Mouse (Mus musculus): Measurements from ENCODE around the gene Ntrk3. TPM values are rescaled to one million over a fixed set of nuclear protein-coding genes. Genes with fewer than 3 reads are reported as not detected.

Ntrk3 gene
- polyA plus RNA-seq, 1 experiment from 2014 or later, result 0.49 TPM

- no peaks in the 10 kb centered on the region for H3K4me1 ChIP-seq (replicated peaks)
- H3K9me3 ChIP-seq (replicated peaks), result no peaks in the 10 kb centered on the region
- no peak overlapping the region for H3K27ac ChIP-seq (ENCODE audit: poor library complexity, severe bottlenecking)
- no peak overlapping the region for H3K4me2 ChIP-seq
- H3K27me3 ChIP-seq (replicated peaks), result no peaks in the 10 kb centered on the region
- no peak overlapping the region for H3K9ac ChIP-seq
- H3K36me3 ChIP-seq, result no peaks in the 10 kb centered on the region
- H3K4me3 ChIP-seq, result no peak overlapping the region
- WGBS, result 61% methylated on average over 7 of the region's 7 CpGs
- ATAC-seq (ENCODE audit: insufficient number of reproducible peaks, low FRiP score), result no peak
Measured at GRCm38 (mm10) chr7:78515042-78515609, 222.7 kb downstream of the Ntrk3 start.

- WGBS, result 42% methylated on average over 2 of the region's 2 CpGs
- no peaks in the 10 kb centered on the region for H3K4me1 ChIP-seq (replicated peaks)
- H3K4me2 ChIP-seq, result no peak overlapping the region
- H3K9me3 ChIP-seq (replicated peaks), result no peaks in the 10 kb centered on the region
- no peak overlapping the region for H3K27ac ChIP-seq (ENCODE audit: poor library complexity, severe bottlenecking)
- H3K27me3 ChIP-seq (replicated peaks), result no peaks in the 10 kb centered on the region
- no peak overlapping the region for H3K9ac ChIP-seq
- no peaks in the 10 kb centered on the region for H3K36me3 ChIP-seq
- H3K4me3 ChIP-seq, result no peak overlapping the region
- ATAC-seq (ENCODE audit: insufficient number of reproducible peaks, low FRiP score), result no peak
Measured at GRCm38 (mm10) chr7:78507032-78507611, 230.7 kb downstream of the Ntrk3 start.

GRCm38 (mm10) chr7:78500863-78501262 is 236.9 kb downstream of the Ntrk3 start:
- no peaks in the 10 kb centered on the region for H3K4me1 ChIP-seq (replicated peaks)
- no peak overlapping the region for H3K9ac ChIP-seq
- H3K9me3 ChIP-seq (replicated peaks), result no peaks in the 10 kb centered on the region
- no peaks in the 10 kb centered on the region for H3K27me3 ChIP-seq (replicated peaks)
- WGBS, result 76% methylated on average over 5 of the region's 5 CpGs
- no peak for ATAC-seq (ENCODE audit: insufficient number of reproducible peaks, low FRiP score)
- H3K27ac ChIP-seq (ENCODE audit: poor library complexity, severe bottlenecking), result no peak overlapping the region
- H3K4me2 ChIP-seq, result no peak overlapping the region
- H3K4me3 ChIP-seq, result no peak overlapping the region
- H3K36me3 ChIP-seq, result no peaks in the 10 kb centered on the region

- no peak for ATAC-seq (ENCODE audit: insufficient number of reproducible peaks, low FRiP score)
- H3K4me2 ChIP-seq, result no peak overlapping the region
- H3K27me3 ChIP-seq (replicated peaks), result no peaks in the 10 kb centered on the region
- no peaks in the 10 kb centered on the region for H3K9me3 ChIP-seq (replicated peaks)
- WGBS, result 68% methylated on average over 1 of the region's 1 CpGs
- no peak overlapping the region for H3K27ac ChIP-seq (ENCODE audit: poor library complexity, severe bottlenecking)
- H3K36me3 ChIP-seq, result no peaks in the 10 kb centered on the region
- H3K4me3 ChIP-seq, result no peak overlapping the region
- no peaks in the 10 kb centered on the region for H3K4me1 ChIP-seq (replicated peaks)
- H3K9ac ChIP-seq, result no peak overlapping the region
Measured at GRCm38 (mm10) chr7:78499970-78500369, 237.8 kb downstream of the Ntrk3 start.

GRCm38 (mm10) chr7:78498356-78498755 is 239.5 kb downstream of the Ntrk3 start:
- 80% methylated on average over 4 of the region's 4 CpGs for WGBS
- no peaks in the 10 kb centered on the region for H3K4me1 ChIP-seq (replicated peaks)
- no peak overlapping the region for H3K4me2 ChIP-seq

GRCm38 (mm10) chr7:78497819-78498218 is 240.0 kb downstream of the Ntrk3 start:
- no peak overlapping the region for H3K4me3 ChIP-seq
- H3K27me3 ChIP-seq (replicated peaks), result no peaks in the 10 kb centered on the region
- no peak overlapping the region for H3K4me2 ChIP-seq
- H3K9me3 ChIP-seq (replicated peaks), result no peaks in the 10 kb centered on the region
- WGBS, result 45% methylated on average over 7 of the region's 7 CpGs
- H3K27ac ChIP-seq (ENCODE audit: poor library complexity, severe bottlenecking), result no peak overlapping the region
- no peak overlapping the region for H3K9ac ChIP-seq
- no peaks in the 10 kb centered on the region for H3K36me3 ChIP-seq
- ATAC-seq (ENCODE audit: insufficient number of reproducible peaks, low FRiP score), result no peak
- no peaks in the 10 kb centered on the region for H3K4me1 ChIP-seq (replicated peaks)

More at GRCm38 (mm10) chr7:78498356-78498755, 239.5 kb downstream of the Ntrk3 start:
- Histone ChIP-seq H3K9me3 (replicated peaks) (no peaks in the 10 kb centered on the region), H3K36me3 (no peaks in the 10 kb centered on the region), H3K4me3 (no peak overlapping the region), H3K27ac (ENCODE audit: poor library complexity, severe bottlenecking) (no peak overlapping the region), H3K9ac (no peak overlapping the region), H3K27me3 (replicated peaks) (no peaks in the 10 kb centered on the region)
- no peak for ATAC-seq (ENCODE audit: insufficient number of reproducible peaks, low FRiP score)

GRCm38 (mm10) chr7:78493591-78493990 is 244.2 kb downstream of the Ntrk3 start:
- 82% methylated on average over 7 of the region's 7 CpGs for WGBS

GRCm38 (mm10) chr7:78491176-78491575 is 246.6 kb downstream of the Ntrk3 start:
- Histone ChIP-seq H3K36me3 (no peaks in the 10 kb centered on the region), H3K4me1 (replicated peaks) (no peaks in the 10 kb centered on the region), H3K9ac (no peak overlapping the region), H3K4me2 (no peak overlapping the region), H3K4me3 (no peak overlapping the region), H3K9me3 (replicated peaks) (no peaks in the 10 kb centered on the region), H3K27me3 (replicated peaks) (no peaks in the 10 kb centered on the region), H3K27ac (ENCODE audit: poor library complexity, severe bottlenecking) (no peak overlapping the region)
- ATAC-seq (ENCODE audit: insufficient number of reproducible peaks, low FRiP score), result no peak
- 55% methylated on average over 7 of the region's 7 CpGs for WGBS

More at GRCm38 (mm10) chr7:78493591-78493990, 244.2 kb downstream of the Ntrk3 start:
- H3K27me3 ChIP-seq (replicated peaks), result no peaks in the 10 kb centered on the region
- no peak overlapping the region for H3K4me2 ChIP-seq
- H3K4me1 ChIP-seq (replicated peaks), result no peaks in the 10 kb centered on the region
- no peaks in the 10 kb centered on the region for H3K36me3 ChIP-seq
- ATAC-seq (ENCODE audit: insufficient number of reproducible peaks, low FRiP score), result no peak
- no peak overlapping the region for H3K4me3 ChIP-seq
- no peak overlapping the region for H3K9ac ChIP-seq
- no peak overlapping the region for H3K27ac ChIP-seq (ENCODE audit: poor library complexity, severe bottlenecking)
- no peaks in the 10 kb centered on the region for H3K9me3 ChIP-seq (replicated peaks)

- Histone ChIP-seq H3K27me3 (replicated peaks) (no peaks in the 10 kb centered on the region), H3K9me3 (replicated peaks) (no peaks in the 10 kb centered on the region), H3K4me2 (no peak overlapping the region), H3K4me1 (replicated peaks) (no peaks in the 10 kb centered on the region), H3K4me3 (no peak overlapping the region), H3K36me3 (no peaks in the 10 kb centered on the region), H3K9ac (no peak overlapping the region), H3K27ac (ENCODE audit: poor library complexity, severe bottlenecking) (no peak overlapping the region)
- WGBS, result 73% methylated on average over 2 of the region's 2 CpGs
- no peak for ATAC-seq (ENCODE audit: insufficient number of reproducible peaks, low FRiP score)
Measured at GRCm38 (mm10) chr7:78484290-78484689, 253.5 kb downstream of the Ntrk3 start.

- H3K27ac ChIP-seq (ENCODE audit: poor library complexity, severe bottlenecking), result no peak overlapping the region
- H3K9me3 ChIP-seq (replicated peaks), result no peaks in the 10 kb centered on the region
- H3K4me2 ChIP-seq, result no peak overlapping the region
- no peaks in the 10 kb centered on the region for H3K4me1 ChIP-seq (replicated peaks)
- WGBS, result 83% methylated on average over 3 of the region's 3 CpGs
- H3K27me3 ChIP-seq (replicated peaks), result no peaks in the 10 kb centered on the region
- no peak overlapping the region for H3K4me3 ChIP-seq
- H3K9ac ChIP-seq, result no peak overlapping the region
- no peaks in the 10 kb centered on the region for H3K36me3 ChIP-seq
- ATAC-seq (ENCODE audit: insufficient number of reproducible peaks, low FRiP score), result no peak
Measured at GRCm38 (mm10) chr7:78483729-78484128, 254.1 kb downstream of the Ntrk3 start.

GRCm38 (mm10) chr7:78483061-78483460 is 254.8 kb downstream of the Ntrk3 start:
- H3K27me3 ChIP-seq (replicated peaks), result no peaks in the 10 kb centered on the region
- no peak overlapping the region for H3K27ac ChIP-seq (ENCODE audit: poor library complexity, severe bottlenecking)
- H3K4me3 ChIP-seq, result no peak overlapping the region
- WGBS, result 80% methylated on average over 2 of the region's 2 CpGs
- ATAC-seq (ENCODE audit: insufficient number of reproducible peaks, low FRiP score), result no peak
- no peaks in the 10 kb centered on the region for H3K4me1 ChIP-seq (replicated peaks)
- no peaks in the 10 kb centered on the region for H3K36me3 ChIP-seq
- H3K4me2 ChIP-seq, result no peak overlapping the region
- H3K9ac ChIP-seq, result no peak overlapping the region
- no peaks in the 10 kb centered on the region for H3K9me3 ChIP-seq (replicated peaks)

GRCm38 (mm10) chr7:78478881-78479280 is 258.9 kb downstream of the Ntrk3 start:
- Histone ChIP-seq H3K4me3 (no peak overlapping the region), H3K9me3 (replicated peaks) (no peaks in the 10 kb centered on the region), H3K4me1 (replicated peaks) (no peaks in the 10 kb centered on the region), H3K9ac (no peak overlapping the region), H3K27ac (ENCODE audit: poor library complexity, severe bottlenecking) (no peak overlapping the region), H3K36me3 (no peaks in the 10 kb centered on the region), H3K4me2 (no peak overlapping the region), H3K27me3 (replicated peaks) (no peaks in the 10 kb centered on the region)
- WGBS, result 56% methylated on average over 2 of the region's 2 CpGs
- no peak for ATAC-seq (ENCODE audit: insufficient number of reproducible peaks, low FRiP score)

All from heart, embryonic 12.5 days (tissue).